Mouse (Mus musculus) forebrain, embryonic 15.5 days (tissue): ENCODE measurements around the gene Ints12. TPM values are rescaled to one million over a fixed set of nuclear protein-coding genes. Genes with fewer than 3 reads are reported as not detected.

Experiments
- ATAC-seq: fragments of 200-750 bp; cut with Nextera tagmentation; replicated peaks from 2 replicates; pipeline ENCODE4 v1.8.0; 2017; ENCODE audit warnings: mild to moderate bottlenecking, moderate TSS enrichment, moderate library complexity
- H3K27ac ChIP-seq: fragments of 300-500 bp; sonication (generic); replicated peaks from 2 replicates; pipeline ENCODE4 v1.5.1; 2015; ENCODE audit warnings: mild to moderate bottlenecking, inconsistent platforms
- H3K27me3 ChIP-seq: fragments of 300-500 bp; sonication (generic); 2 replicates; pipeline ENCODE4 v1.6.1; 2015; ENCODE audit warnings: inconsistent platforms
- H3K36me3 ChIP-seq: fragments of 300-500 bp; sonication (generic); 2 replicates; pipeline ENCODE4 v1.6.1; 2015; ENCODE audit warnings: mild to moderate bottlenecking, inconsistent platforms
- H3K4me1 ChIP-seq: fragments of 300-500 bp; sonication (generic); 2 replicates; pipeline ENCODE4 v1.6.1; 2015; ENCODE audit warnings: inconsistent platforms
- H3K4me2 ChIP-seq: fragments of 300-500 bp; sonication (generic); replicated peaks from 2 replicates; pipeline ENCODE4 v1.6.1; 2015; ENCODE audit warnings: mild to moderate bottlenecking, inconsistent platforms
- H3K4me3 ChIP-seq: fragments of 300-500 bp; sonication (generic); 2 replicates; pipeline ENCODE4 v1.5.1; 2015; ENCODE audit warnings: mild to moderate bottlenecking, inconsistent platforms
- H3K9ac ChIP-seq: fragments of 300-500 bp; sonication (generic); replicated peaks from 2 replicates; pipeline ENCODE4 v1.6.1; 2015; ENCODE audit warnings: mild to moderate bottlenecking, inconsistent platforms
- H3K9me3 ChIP-seq: fragments of 300-500 bp; sonication (generic); 2 replicates; pipeline ENCODE4 v1.6.1; 2016; ENCODE audit warnings: inconsistent platforms
- WGBS: fragments of 180-500 bp; shearing (Covaris S2); methylation state at CpG from one replicate; pipeline ENCODE4 v1.1.7; 2015; ENCODE audit warnings: mixed read lengths; 5-methylcytosine and 5-hydroxymethylcytosine counted together
- polyA plus RNA-seq: library from polyadenylated mRNA; unstranded; fragments of >200 nt; fragmentation: Nextera tagmentation; extraction: Ambion mirVana; gene quantifications from 2 replicates; pipeline ENCODE4 v1.2.1, GENCODE M21; 2015

Gene Ints12
- polyA plus RNA-seq, 1 experiment from 2014 or later = 19.2 TPM

DNA sequence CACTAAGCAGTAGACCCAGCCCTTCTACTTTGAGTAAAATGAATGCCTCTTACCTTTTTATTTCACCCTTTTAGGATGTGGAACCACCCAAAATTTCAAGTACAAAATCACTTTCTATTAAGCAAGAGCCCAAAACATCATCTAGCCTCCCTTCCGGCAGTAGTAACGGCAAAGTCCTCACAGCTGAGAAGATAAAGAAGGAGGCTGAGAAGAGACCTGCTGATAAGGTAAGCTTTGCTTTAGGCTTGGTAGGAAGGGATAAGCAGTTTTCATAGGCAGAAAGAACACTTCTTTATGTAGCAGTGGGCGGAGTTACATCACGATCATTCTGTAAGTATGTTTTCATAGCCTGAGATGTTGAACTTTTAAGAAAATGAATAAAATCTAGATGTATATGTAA, 6.7 kb downstream of the Ints12 start:
- Histone ChIP-seq H3K27me3 (no peaks in the 10 kb centered on the region), H3K4me3 (no peak overlapping the region), H3K9me3 (no peaks in the 10 kb centered on the region), H3K4me1 (peaks cover 4% of the 10 kb centered on the region), H3K27ac (no peak overlapping the region), H3K4me2 (no peak overlapping the region), H3K9ac (no peak overlapping the region), H3K36me3 (peaks cover 46% of the 10 kb centered on the region)
- ATAC-seq = no peak
- 98% methylated on average over 4 of the region's 4 CpGs for WGBS

DNA sequence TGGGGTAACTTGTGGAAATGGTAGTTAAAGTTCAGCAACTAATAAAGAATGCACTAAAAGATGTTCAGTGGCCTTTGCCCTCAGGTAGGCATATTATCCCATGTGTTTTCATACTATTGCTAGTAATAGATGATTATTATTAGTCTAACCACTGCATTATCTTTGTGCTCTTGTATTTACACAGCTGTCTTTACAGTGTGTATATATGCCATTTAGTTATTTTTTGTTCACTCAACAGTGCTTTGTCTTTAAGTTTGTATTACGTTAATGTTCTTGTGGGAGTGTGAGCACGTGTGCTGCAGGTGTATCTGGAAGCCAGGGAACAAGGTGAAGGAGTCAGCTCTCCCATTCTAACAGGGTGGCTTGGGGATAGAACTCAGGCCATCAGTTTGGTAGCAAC, 7.3 kb downstream of the Ints12 start:
- Histone ChIP-seq H3K4me1 (no peaks in the 10 kb centered on the region), H3K27ac (no peak overlapping the region), H3K36me3 (peaks cover 51% of the 10 kb centered on the region), H3K9ac (no peak overlapping the region), H3K27me3 (no peaks in the 10 kb centered on the region), H3K4me3 (no peak overlapping the region), H3K4me2 (no peak overlapping the region), H3K9me3 (no peaks in the 10 kb centered on the region)
- 93% methylated on average over 2 of the region's 2 CpGs for whole genome bisulfite sequencing
- no peak for ATAC-seq

DNA sequence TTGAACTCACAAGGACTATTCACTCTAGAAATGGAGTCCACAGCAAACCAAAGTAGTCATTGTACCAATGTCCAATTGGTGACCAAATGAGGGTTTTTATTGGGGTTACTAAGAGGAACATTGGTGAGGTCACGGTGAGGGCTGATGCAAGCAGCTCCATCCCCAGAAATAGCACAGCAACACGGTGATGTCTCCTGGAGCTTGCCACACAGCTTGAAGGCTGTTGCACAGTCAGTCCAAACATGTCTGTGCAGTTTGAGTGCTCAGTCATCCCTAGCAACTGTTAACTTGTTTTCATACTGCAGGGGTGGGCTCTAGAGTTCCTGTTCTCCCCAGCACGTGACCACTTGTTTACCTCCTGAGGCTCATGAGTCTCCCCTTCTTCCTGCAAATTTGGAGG, 12.1 kb downstream of the Ints12 start:
- H3K27ac ChIP-seq = no peak overlapping the region
- no peaks in the 10 kb centered on the region for H3K4me1 ChIP-seq
- WGBS = 95% methylated on average over 3 of the region's 3 CpGs
- H3K36me3 ChIP-seq = peaks cover 70% of the 10 kb centered on the region
- no peaks in the 10 kb centered on the region for H3K27me3 ChIP-seq
- no peaks in the 10 kb centered on the region for H3K9me3 ChIP-seq
- no peak for ATAC-seq
- no peak overlapping the region for H3K9ac ChIP-seq
- no peak overlapping the region for H3K4me3 ChIP-seq
- no peak overlapping the region for H3K4me2 ChIP-seq

DNA sequence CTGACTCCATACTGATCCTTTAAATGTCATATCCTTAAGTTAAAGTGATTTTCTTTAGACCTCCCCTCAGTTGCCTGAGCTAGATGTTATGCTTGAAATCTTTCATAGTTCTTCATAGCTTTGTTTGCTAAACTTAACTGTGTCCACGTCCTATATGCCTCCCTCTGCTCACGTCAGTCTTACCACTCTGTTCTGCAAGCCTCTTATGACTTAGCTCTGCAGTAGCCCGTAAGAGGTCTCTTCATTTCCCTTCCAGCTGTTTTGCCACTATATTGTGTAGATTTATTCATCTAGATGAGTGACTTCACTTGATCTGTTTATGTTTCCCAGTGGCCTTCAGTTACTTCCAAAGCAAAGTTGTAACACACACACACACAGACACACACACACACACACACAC, 12.8 kb downstream of the Ints12 start:
- 96% methylated on average over 3 of the region's 3 CpGs for WGBS
- Histone ChIP-seq H3K4me1 (no peaks in the 10 kb centered on the region), H3K9ac (no peak overlapping the region), H3K36me3 (peaks cover 70% of the 10 kb centered on the region), H3K9me3 (no peaks in the 10 kb centered on the region), H3K27ac (no peak overlapping the region), H3K4me3 (no peak overlapping the region), H3K4me2 (no peak overlapping the region), H3K27me3 (no peaks in the 10 kb centered on the region)
- ATAC-seq = no peak

DNA sequence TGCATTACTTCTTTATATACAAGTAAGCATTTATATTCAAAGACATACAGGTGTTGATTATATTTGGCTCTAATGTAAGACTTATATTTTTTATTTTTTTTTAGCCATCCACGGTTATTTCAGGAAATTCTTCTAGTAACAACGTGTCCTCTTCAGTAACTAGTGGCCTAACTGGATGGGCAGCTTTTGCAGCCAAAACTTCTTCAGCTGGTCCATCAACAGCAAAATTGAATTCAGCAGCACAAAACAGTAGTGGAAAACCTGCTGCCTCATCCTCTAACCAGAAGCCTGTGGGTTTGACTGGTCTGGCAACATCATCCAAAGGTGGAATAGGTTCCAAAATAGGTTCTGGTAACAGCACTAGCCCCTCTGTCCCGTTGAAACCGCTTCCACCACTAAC, 17.1 kb downstream of the Ints12 start:
- ATAC-seq = no peak
- no peak overlapping the region for H3K4me2 ChIP-seq
- H3K9ac ChIP-seq = no peak overlapping the region
- peaks cover 46% of the 10 kb centered on the region for H3K36me3 ChIP-seq
- no peak overlapping the region for H3K27ac ChIP-seq
- H3K4me3 ChIP-seq = no peak overlapping the region
- H3K4me1 ChIP-seq = no peaks in the 10 kb centered on the region
- H3K9me3 ChIP-seq = no peaks in the 10 kb centered on the region
- 94% methylated on average over 4 of the region's 4 CpGs for WGBS
- no peaks in the 10 kb centered on the region for H3K27me3 ChIP-seq

DNA sequence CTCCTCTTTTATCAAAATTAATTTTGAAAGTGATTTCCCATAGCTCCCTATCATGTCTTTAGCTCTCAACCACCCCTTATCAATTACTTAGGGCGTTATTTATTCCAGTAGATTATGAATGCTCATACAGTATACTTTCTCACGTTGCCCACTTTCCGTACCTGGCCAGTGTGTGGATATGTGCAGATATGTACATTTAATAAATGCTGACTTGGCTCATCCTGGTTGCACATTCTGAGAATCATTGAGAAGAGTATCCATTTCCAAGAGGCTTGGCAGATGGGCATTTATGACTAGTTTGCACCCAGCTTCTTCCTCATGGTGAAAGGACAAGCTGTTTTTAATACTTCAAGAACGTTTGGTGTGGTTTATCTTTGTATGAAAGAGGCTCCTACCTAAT, 18.2 kb downstream of the Ints12 start:
- Histone ChIP-seq H3K9me3 (no peaks in the 10 kb centered on the region), H3K27me3 (no peaks in the 10 kb centered on the region), H3K9ac (no peak overlapping the region), H3K4me1 (no peaks in the 10 kb centered on the region), H3K36me3 (peaks cover 39% of the 10 kb centered on the region), H3K4me3 (no peak overlapping the region), H3K27ac (no peak overlapping the region), H3K4me2 (no peak overlapping the region)
- no peak for ATAC-seq
- 93% methylated on average over 4 of the region's 4 CpGs for WGBS

DNA sequence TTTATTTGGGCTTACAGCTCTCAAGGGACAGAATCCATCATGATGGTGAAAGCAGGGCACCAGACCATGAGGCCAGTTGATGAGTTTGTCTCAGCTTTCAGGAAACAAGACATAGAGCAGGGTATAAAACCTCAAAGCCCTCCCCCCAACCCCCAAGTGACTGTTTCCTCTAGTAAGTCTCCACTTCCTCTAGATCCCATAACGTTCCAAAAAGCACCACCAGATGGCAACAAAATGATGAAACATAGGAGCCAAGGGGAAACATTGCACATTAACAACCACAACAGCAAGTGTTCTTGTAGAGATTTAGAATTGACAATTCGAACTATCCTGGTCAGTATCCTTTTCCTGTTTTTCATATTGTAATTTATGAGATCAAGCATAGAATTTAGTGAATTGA, 20.1 kb downstream of the Ints12 start:
- H3K4me1 ChIP-seq = no peaks in the 10 kb centered on the region
- peak; percentile 64; the same call in 1 of the 2 replicates for ATAC-seq

GRCm38 (mm10) chr3:133113281-133113680, 21.6 kb downstream of the Ints12 start:
- Histone ChIP-seq H3K36me3 (peaks cover 14% of the 10 kb centered on the region), H3K9me3 (no peaks in the 10 kb centered on the region), H3K27me3 (no peaks in the 10 kb centered on the region), H3K9ac (no peak overlapping the region), H3K27ac (no peak overlapping the region), H3K4me1 (no peaks in the 10 kb centered on the region), H3K4me2 (no peak overlapping the region), H3K4me3 (no peak overlapping the region)
- 62% methylated on average over 1 of the region's 1 CpGs for WGBS
- no peak for ATAC-seq

More for the DNA sequence above, 20.1 kb downstream of the Ints12 start:
- no peak overlapping the region for H3K4me2 ChIP-seq
- no peak overlapping the region for H3K9ac ChIP-seq
- H3K27me3 ChIP-seq = no peaks in the 10 kb centered on the region
- H3K9me3 ChIP-seq = no peaks in the 10 kb centered on the region
- peaks cover 25% of the 10 kb centered on the region for H3K36me3 ChIP-seq
- 36% methylated on average over 2 of the region's 2 CpGs for WGBS
- H3K27ac ChIP-seq = no peak overlapping the region
- no peak overlapping the region for H3K4me3 ChIP-seq

GRCm38 (mm10) chr3:133131372-133131771, 39.7 kb downstream of the Ints12 start:
- H3K4me3 ChIP-seq = no peak overlapping the region
- WGBS = 93% methylated on average over 5 of the region's 5 CpGs
- ATAC-seq = no peak
- H3K27ac ChIP-seq = no peak overlapping the region
- no peaks in the 10 kb centered on the region for H3K9me3 ChIP-seq
- no peaks in the 10 kb centered on the region for H3K36me3 ChIP-seq
- no peak overlapping the region for H3K9ac ChIP-seq
- no peaks in the 10 kb centered on the region for H3K27me3 ChIP-seq
- no peaks in the 10 kb centered on the region for H3K4me1 ChIP-seq
- H3K4me2 ChIP-seq = no peak overlapping the region

DNA sequence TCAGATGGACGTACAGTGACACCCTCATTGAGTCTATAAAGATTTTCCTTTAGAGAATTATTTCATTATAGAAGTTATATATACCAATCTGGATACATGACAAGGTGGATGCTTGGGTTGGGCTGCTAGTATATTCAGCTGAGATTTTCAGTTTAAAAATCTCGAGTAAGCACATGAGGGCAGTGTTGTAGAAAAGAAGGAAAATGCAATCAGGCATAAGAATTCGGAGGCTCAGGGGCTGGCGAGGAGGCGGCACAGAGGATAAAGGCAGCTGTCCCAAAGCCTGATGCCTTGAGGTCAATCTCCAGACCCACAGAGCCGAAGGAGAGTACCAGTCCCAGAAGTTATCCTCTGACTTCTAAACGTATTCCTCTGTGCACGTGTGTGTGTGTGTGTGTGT, 41.0 kb downstream of the Ints12 start:
- no peak overlapping the region for H3K9ac ChIP-seq
- no peak overlapping the region for H3K4me3 ChIP-seq
- 44% methylated on average over 8 of the region's 8 CpGs for WGBS
- no peaks in the 10 kb centered on the region for H3K36me3 ChIP-seq
- H3K27me3 ChIP-seq = no peaks in the 10 kb centered on the region
- ATAC-seq = no peak
- no peak overlapping the region for H3K4me2 ChIP-seq
- no peaks in the 10 kb centered on the region for H3K9me3 ChIP-seq
- no peak overlapping the region for H3K27ac ChIP-seq
- H3K4me1 ChIP-seq = no peaks in the 10 kb centered on the region

DNA sequence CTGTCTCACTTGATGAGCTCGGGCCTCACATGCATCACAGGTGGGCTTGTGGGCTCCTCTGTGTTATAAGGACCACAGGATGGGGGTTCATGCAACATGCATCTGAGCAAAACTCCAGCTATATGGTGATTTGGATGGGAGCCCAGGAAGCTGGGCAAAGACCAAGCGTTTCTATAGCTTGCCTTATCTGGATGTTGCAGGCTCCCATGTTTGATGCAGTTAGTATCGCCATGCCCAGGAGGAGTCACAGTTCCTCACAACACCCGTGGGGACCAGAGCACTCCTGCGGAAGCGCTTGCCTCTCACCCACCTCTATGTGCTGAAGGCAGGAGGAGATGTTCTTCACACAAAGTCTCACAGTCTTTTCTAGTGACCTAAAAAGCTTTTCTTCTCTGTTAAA, 50.2 kb downstream of the Ints12 start:
- H3K27ac ChIP-seq = no peak overlapping the region
- WGBS = 89% methylated on average over 6 of the region's 6 CpGs
- H3K9me3 ChIP-seq = no peaks in the 10 kb centered on the region
- no peak overlapping the region for H3K4me3 ChIP-seq
- H3K9ac ChIP-seq = no peak overlapping the region
- no peaks in the 10 kb centered on the region for H3K36me3 ChIP-seq
- H3K27me3 ChIP-seq = no peaks in the 10 kb centered on the region
- no peak overlapping the region for H3K4me2 ChIP-seq
- no peaks in the 10 kb centered on the region for H3K4me1 ChIP-seq
- no peak for ATAC-seq

DNA sequence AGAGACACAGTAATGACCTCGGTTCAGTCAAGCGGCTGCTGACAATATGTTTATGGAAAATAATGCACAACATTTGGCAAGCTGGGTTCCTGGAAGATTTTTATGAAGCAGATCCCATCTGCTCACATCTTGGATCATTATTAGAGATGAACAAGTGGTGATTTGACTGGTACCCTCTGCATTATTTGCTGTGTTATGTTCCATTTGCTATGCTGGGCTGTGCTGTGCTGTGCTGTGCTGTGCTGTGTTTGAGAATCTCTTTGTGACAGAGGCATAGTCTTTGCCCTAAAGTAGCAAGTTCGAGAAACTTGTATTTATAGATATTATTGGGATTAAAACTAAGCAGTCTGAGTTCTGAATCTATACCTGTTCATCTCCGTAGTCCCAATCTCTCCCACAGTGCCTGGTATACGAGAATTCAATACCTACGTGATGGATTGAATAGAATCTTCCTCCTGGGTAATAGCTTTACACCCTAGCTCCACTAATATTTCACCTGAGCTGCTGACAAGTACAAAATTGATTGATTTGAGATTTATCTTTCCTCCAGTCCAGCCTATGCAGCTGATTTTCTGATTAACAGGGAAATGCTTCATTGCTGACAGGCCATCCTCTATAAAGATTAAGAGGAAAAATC, 53.0 kb downstream of the Ints12 start:
- ATAC-seq = peak; percentile 70; the same call in 1 of the 2 replicates
- 76% methylated on average over 6 of the region's 6 CpGs for WGBS

DNA sequence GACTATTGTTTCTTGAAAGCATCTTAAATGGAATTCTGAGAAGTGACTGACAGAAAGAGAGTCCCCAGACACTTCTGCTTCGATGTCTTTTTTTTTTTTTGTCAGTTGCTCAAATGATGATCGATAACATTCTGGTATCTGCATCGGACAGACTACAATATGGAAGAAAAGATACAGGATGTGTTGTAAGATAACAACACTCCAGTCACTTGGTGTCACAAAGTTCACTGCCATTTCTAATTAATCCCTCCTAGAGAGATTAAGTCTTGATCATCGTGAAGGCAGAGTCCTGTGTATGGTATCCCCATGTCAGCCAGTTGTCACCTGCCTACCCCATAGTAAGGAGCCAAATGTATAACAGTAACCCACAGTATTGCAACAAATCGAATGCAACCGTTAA, 60.0 kb downstream of the Ints12 start:
- Histone ChIP-seq H3K36me3 (no peaks in the 10 kb centered on the region), H3K27ac (no peak overlapping the region), H3K9me3 (no peaks in the 10 kb centered on the region), H3K4me3 (no peak overlapping the region), H3K9ac (no peak overlapping the region), H3K4me2 (no peak overlapping the region), H3K4me1 (no peaks in the 10 kb centered on the region), H3K27me3 (no peaks in the 10 kb centered on the region)
- no peak for ATAC-seq
- WGBS = 77% methylated on average over 6 of the region's 6 CpGs

More for the DNA sequence above, 53.0 kb downstream of the Ints12 start:
- H3K4me1 ChIP-seq = no peaks in the 10 kb centered on the region
- H3K9ac ChIP-seq = no peak overlapping the region
- no peak overlapping the region for H3K27ac ChIP-seq
- no peak overlapping the region for H3K4me3 ChIP-seq
- no peaks in the 10 kb centered on the region for H3K9me3 ChIP-seq
- H3K4me2 ChIP-seq = no peak overlapping the region
- H3K36me3 ChIP-seq = no peaks in the 10 kb centered on the region
- no peaks in the 10 kb centered on the region for H3K27me3 ChIP-seq
